Mouse (Mus musculus) left cerebral cortex, adult 9 months (tissue): ENCODE results near the gene Slc35b4.

Source experiments
- DNase-seq, 2 experiments: peaks; one replicate each; pipeline ENCODE4 v3.0.0; 2022; ENCODE audit warnings: low spot score in 2 of 2

The Slc35b4 gene

DNA sequence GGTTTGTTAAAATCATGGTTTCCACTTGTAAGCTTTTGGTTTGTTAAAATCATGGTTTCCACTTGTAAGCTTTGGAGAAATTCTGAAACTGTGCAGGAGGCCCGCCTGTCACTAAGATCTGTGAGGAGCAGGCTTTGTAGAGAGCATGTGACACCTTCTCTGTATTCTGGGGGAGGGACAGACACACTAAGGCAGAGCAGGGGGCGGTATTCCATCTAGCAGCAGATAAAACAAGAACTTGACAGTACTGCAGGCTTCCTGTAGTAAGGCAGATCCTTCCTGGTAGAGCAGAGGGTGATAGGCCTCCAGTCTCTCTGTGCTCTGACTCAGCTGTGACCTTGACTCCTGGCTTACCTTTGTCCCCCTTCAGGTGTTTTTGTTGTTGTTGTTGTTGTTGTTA, 47.6 kb downstream of the Slc35b4 start:
- no peak for DNase-seq

DNA sequence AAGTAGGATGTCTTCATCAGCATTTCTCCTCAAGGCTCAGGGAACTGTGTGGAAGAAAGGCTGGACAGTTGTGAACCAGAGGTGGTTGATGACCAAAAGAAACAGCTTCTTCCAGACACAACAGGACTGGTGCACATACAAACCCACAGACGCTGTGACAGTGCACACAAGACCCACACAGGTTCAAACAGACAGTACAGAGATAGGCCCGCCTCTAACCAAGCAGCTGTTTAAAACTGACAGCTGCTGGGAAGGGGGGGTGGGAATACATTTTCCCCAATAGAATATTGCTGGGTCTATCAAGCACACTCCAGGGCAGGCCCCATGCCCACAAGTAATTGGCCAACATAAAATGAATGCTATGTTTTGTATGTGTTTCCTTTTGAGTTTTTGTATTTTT, 52.5 kb downstream of the Slc35b4 start:
- no peak for DNase-seq

DNA sequence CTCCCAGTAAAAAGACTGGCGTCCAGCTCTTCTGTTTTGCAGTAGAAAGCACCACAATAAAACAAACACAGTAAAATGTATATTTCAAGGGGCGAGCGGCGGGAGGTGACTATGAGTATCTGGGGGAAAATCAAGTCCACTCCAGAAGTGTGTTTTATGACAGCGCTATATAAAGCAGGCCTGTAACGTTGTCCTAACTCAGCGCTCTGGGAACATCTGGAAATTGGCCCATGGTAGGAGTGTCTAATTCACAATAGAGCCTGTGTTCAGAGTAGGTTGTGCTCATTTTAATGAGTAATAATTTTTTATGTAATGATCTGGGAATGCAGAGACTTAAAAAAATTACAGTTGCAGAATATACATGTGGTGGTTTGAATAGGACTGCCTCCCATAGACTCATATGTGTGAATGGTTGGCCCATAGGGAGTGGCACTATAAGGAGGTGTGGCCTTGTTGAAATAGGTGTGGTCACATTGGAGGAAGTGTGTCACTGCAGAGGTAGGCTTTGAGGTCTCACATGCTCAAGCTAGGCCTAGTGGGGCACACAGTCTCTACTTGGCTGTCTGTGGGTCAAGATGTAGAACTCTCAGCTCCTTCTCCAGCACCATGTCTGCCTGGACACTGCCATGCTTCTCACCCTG, 60.0 kb downstream of the Slc35b4 start:
- no peak for DNase-seq

GRCm38 (mm10) chr6:34111406-34111805, 65.5 kb downstream of the Slc35b4 start:
- DNase-seq: no peak

- no peak for DNase-seq
These were observed 66.3 kb downstream of the Slc35b4 start for GRCm38 (mm10) chr6:34110571-34110970.
